Mouse (Mus musculus): ENCODE measurements around the gene Zfp524.

GRCm38 (mm10) chr7:4964988-4965387 lies 49.2 kb upstream of the Zfp524 start:
- TF ChIP-seq EP300 (IDR thresholded peaks at IDR 0.05; ENCODE audit: low read depth) (no peak), CTCF (IDR thresholded peaks at IDR 0.05; ENCODE audit: low read depth) (no peak)

All from liver, embryonic 14.5 days (tissue).